Mouse (Mus musculus): ENCODE data around the gene Klf9. TPM values are rescaled to one million over a fixed set of nuclear protein-coding genes. Genes with fewer than 3 reads are reported as not detected.

The Klf9 gene
- polyA plus RNA-seq, 1 experiment = 132 TPM

DNA sequence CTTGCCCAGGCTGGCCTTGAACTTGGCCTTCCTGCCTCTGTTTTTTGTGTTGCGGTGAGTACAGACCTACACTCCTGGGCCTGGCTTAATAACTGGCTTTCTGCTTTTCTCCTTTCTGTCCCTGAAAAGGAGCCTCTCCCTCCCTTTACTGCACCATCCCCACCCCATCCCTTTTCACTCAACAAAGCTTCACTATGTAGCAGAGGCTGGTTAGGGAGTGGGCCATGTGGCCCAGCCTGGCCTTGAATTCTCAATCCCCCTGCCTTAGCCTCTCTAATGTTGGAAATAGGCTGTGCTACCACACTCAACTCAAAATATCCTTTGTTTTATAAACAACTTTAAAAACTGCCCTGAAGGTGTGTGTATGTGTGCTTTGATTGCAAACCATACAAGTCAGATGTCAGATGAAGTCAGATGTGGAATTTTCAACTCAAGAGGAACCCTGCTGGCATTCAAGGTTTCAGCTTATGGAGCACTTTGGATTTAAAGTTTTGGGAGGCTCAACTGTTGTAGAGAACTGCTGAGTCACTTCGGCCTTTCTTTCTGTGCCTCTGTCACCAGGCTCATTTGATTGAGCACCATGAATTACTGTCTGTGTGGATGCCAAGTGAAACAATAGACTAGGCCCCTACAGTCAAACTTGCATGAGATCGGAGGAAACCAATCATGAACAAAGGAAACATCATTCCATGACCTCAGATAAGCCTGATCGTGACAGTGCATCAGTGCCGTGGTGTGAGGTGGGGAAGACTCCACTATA lies 28.1 kb downstream of the Klf9 start:
- no peak for TF ChIP-seq POLR2A (IDR thresholded peaks at IDR 0.05; ENCODE audit: insufficient read depth, low read depth, low read length)
- Histone ChIP-seq H3K4me3 (ENCODE audit: insufficient read depth, low read depth, low read length) (no peak overlapping the region), H3K4me1 (ENCODE audit: control insufficient read depth, insufficient read depth, low read length) (peaks cover 16% of the 10 kb centered on the region), H3K27ac (ENCODE audit: insufficient read depth, low read depth, low read length) (peak overlapping the region; percentile 28; the same call in 1 of the 2 replicates)
- WGBS = 52% methylated on average over 5 of the region's 5 CpGs

DNA sequence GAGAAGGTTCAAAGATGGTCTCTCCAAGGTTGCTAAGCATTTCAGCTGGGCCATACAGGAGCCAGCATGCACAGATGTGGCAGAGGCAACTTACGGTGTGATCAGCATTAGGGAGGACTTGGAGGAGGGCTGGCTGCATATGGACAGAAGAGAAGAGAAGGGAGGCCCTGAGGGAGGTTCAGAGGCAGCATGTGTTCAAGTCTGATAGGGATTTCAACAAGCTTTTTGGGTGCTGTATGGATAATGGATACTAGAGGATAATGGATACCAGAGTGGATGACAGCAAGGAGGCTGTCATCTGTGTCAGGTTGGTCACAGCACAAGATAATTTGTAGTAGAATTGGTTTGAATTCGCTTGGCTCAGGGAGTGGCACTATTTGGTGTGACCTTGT lies 28.6 kb downstream of the Klf9 start:
- 91% methylated on average over 2 of the region's 2 CpGs for WGBS
- H3K27ac ChIP-seq (ENCODE audit: insufficient read depth, low read depth, low read length) = peak overlapping the region; percentile 28; the same call in 1 of the 2 replicates
- H3K4me3 ChIP-seq (ENCODE audit: insufficient read depth, low read depth, low read length) = no peak overlapping the region
- TF ChIP-seq CTCF (IDR thresholded peaks at IDR 0.05; ENCODE audit: insufficient read depth, low read depth, low read length) = no peak
- TF ChIP-seq POLR2A (IDR thresholded peaks at IDR 0.05; ENCODE audit: insufficient read depth, low read depth, low read length) = no peak
- H3K4me1 ChIP-seq (ENCODE audit: control insufficient read depth, insufficient read depth, low read length) = peaks cover 14% of the 10 kb centered on the region

DNA sequence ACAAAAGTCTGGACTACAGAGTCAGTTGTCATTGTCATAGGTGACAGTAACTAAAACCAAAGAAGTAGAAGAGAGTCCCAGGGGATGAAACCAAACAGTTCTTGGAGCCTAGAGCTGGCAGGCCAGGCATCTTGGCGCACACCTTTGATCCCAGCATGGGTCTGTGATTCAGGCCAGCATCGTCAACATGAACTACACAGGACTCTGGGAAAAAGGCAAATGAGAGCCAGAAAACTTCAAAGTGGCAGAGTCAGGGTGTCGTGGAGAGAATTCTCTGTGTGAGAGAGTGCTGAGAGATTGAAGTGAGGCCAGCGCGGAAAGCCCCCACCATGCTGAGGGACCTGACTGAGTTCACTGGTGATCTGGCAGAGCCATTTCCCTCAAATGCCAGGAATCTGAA lies 29.4 kb downstream of the Klf9 start:
- peaks cover 10% of the 10 kb centered on the region for H3K4me1 ChIP-seq (ENCODE audit: control insufficient read depth, insufficient read depth, low read length)
- no peak overlapping the region for H3K27ac ChIP-seq (ENCODE audit: insufficient read depth, low read depth, low read length)
- H3K4me3 ChIP-seq (ENCODE audit: insufficient read depth, low read depth, low read length) = no peak overlapping the region
- no peak for TF ChIP-seq POLR2A (IDR thresholded peaks at IDR 0.05; ENCODE audit: insufficient read depth, low read depth, low read length)
- no peak for TF ChIP-seq CTCF (IDR thresholded peaks at IDR 0.05; ENCODE audit: insufficient read depth, low read depth, low read length)
- 55% methylated on average over 5 of the region's 5 CpGs for WGBS

DNA sequence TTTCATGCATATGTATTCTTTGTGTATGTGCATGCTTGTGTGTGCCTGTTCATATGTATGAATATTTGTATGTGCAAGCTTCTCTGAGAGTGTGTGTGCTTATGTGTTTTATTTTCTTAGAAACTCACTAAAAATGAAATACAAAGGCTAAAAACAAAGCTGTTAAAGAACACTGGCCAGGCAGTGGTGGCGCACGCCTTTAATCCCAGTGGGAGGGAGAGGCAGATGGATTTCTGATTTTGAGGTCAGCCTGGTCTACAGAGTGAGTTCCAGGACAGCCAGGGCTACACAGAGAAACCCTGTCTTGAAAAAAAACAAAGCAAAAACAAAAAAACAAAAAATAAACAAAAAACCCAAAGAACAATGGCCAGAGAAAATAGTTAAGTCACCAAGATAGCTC lies 30.1 kb downstream of the Klf9 start:
- WGBS = 85% methylated on average over 2 of the region's 2 CpGs
- no peak for TF ChIP-seq POLR2A (IDR thresholded peaks at IDR 0.05; ENCODE audit: insufficient read depth, low read depth, low read length)
- Histone ChIP-seq H3K27ac (ENCODE audit: insufficient read depth, low read depth, low read length) (no peak overlapping the region), H3K4me3 (ENCODE audit: insufficient read depth, low read depth, low read length) (no peak overlapping the region), H3K4me1 (ENCODE audit: control insufficient read depth, insufficient read depth, low read length) (peaks cover 8% of the 10 kb centered on the region)

DNA sequence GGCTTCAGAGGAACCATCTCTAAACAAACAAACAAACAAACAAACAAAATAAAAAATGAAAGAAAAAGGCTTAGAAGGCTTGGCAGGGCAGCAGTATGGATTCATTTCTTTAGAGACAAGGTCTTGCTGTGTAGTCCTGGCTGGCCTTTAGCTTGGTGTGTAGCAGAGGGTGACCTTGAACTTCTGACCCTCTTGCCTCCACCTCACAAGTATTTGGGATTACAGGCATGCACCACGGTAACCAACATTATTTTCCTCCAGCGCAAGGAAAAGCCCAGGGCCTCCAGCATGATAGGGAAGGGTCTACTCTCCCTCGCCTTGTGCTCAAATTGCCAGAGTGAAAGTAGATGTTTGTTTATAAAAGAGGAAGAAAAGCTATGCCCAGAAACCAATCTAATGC lies 34.1 kb downstream of the Klf9 start:
- WGBS = 86% methylated on average over 3 of the region's 3 CpGs
- Histone ChIP-seq H3K27ac (ENCODE audit: insufficient read depth, low read depth, low read length) (no peak overlapping the region), H3K4me1 (ENCODE audit: control insufficient read depth, insufficient read depth, low read length) (peaks cover 4% of the 10 kb centered on the region), H3K4me3 (ENCODE audit: insufficient read depth, low read depth, low read length) (no peak overlapping the region)
- TF ChIP-seq CTCF (IDR thresholded peaks at IDR 0.05; ENCODE audit: insufficient read depth, low read depth, low read length) (no peak), POLR2A (IDR thresholded peaks at IDR 0.05; ENCODE audit: insufficient read depth, low read depth, low read length) (no peak)

- WGBS = 70% methylated on average over 2 of the region's 2 CpGs
- TF ChIP-seq POLR2A (IDR thresholded peaks at IDR 0.05; ENCODE audit: insufficient read depth, low read depth, low read length) (no peak), CTCF (IDR thresholded peaks at IDR 0.05; ENCODE audit: insufficient read depth, low read depth, low read length) (no peak)
- no peak overlapping the region for H3K27ac ChIP-seq (ENCODE audit: insufficient read depth, low read depth, low read length)
- peaks cover 2% of the 10 kb centered on the region for H3K4me1 ChIP-seq (ENCODE audit: control insufficient read depth, insufficient read depth, low read length)
- no peak overlapping the region for H3K4me3 ChIP-seq (ENCODE audit: insufficient read depth, low read depth, low read length)
Measured at GRCm38 (mm10) chr19:23175511-23175910, 34.5 kb downstream of the Klf9 start.

- TF ChIP-seq CTCF (IDR thresholded peaks at IDR 0.05; ENCODE audit: insufficient read depth, low read depth, low read length) = no peak
- no peak overlapping the region for H3K4me3 ChIP-seq (ENCODE audit: insufficient read depth, low read depth, low read length)
- 82% methylated on average over 3 of the region's 3 CpGs for WGBS
- no peaks in the 10 kb centered on the region; the same call in 1 of the 2 replicates for H3K4me1 ChIP-seq (ENCODE audit: control insufficient read depth, insufficient read depth, low read length)
- H3K27ac ChIP-seq (ENCODE audit: insufficient read depth, low read depth, low read length) = no peak overlapping the region
Measured at GRCm38 (mm10) chr19:23178533-23178932, 37.5 kb downstream of the Klf9 start.

GRCm38 (mm10) chr19:23183493-23183892 lies 42.5 kb downstream of the Klf9 start:
- TF ChIP-seq POLR2A (IDR thresholded peaks at IDR 0.05; ENCODE audit: insufficient read depth, low read depth, low read length) = no peak
- no peak for TF ChIP-seq CTCF (IDR thresholded peaks at IDR 0.05; ENCODE audit: insufficient read depth, low read depth, low read length)
- WGBS = 94% methylated on average over 4 of the region's 4 CpGs
- Histone ChIP-seq H3K4me3 (ENCODE audit: insufficient read depth, low read depth, low read length) (no peak overlapping the region), H3K27ac (ENCODE audit: insufficient read depth, low read depth, low read length) (no peak overlapping the region), H3K4me1 (ENCODE audit: control insufficient read depth, insufficient read depth, low read length) (0 out of 2 replicates have a peak, but pooled peaks cover 5% of the 10 kb centered on the region)

- H3K4me1 ChIP-seq (ENCODE audit: control insufficient read depth, insufficient read depth, low read length) = 0 out of 2 replicates have a peak, but pooled peaks cover 5% of the 10 kb centered on the region
- WGBS = 54% methylated on average over 4 of the region's 4 CpGs
- H3K27ac ChIP-seq (ENCODE audit: insufficient read depth, low read depth, low read length) = no peak overlapping the region
- no peak overlapping the region for H3K4me3 ChIP-seq (ENCODE audit: insufficient read depth, low read depth, low read length)
- TF ChIP-seq POLR2A (IDR thresholded peaks at IDR 0.05; ENCODE audit: insufficient read depth, low read depth, low read length) (no peak), CTCF (IDR thresholded peaks at IDR 0.05; ENCODE audit: insufficient read depth, low read depth, low read length) (no peak)
Measured at GRCm38 (mm10) chr19:23184068-23184467, 43.0 kb downstream of the Klf9 start.
